Mouse (Mus musculus) kidney, adult 8-10 months (tissue): ENCODE data around the gene Map4k1.

Source experiments
- DNase-seq, 2 experiments: peaks; one replicate each; pipeline ENCODE4 v3.0.0; 2022

Gene Map4k1

DNA sequence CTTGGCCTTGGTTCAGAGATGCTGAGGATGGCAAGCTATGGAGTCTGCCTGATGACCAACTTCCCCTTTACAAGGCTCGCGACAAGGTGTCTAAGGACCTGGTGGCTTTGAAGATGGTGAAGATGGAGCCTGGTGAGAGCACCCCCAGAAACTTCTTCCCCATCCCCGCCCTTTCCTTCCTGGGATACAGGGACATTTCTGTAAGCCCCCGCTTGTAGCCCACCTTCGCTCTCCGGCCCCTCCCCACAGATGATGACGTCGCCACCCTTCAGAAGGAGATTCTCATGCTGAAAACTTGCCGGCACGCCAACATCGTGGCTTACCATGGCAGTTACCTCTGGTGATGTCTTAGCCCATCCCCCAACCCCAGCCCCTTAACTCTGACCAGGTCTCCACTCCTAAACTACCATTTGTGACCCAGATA lies 1.3 kb downstream of the Map4k1 start:
- no peak for DNase-seq

DNA sequence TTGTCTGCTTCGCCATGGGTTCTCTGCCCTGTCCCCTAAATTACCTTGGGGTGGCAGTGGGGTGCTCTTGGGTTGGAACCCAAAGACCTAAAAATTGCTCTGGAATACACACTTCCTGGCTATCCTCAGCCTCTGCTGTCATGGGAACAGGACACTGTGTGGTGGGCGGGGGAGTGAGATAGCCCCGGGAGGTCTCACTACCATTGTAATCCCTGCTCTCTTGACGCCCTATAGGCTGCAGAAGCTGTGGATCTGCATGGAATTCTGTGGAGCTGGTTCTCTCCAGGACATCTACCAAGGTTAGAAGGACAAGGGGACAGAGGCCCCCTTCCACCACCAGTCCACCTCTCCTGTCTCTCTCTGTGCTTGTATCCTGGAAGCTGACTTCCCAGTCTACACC lies 2.0 kb downstream of the Map4k1 start:
- no peak for DNase-seq

DNA sequence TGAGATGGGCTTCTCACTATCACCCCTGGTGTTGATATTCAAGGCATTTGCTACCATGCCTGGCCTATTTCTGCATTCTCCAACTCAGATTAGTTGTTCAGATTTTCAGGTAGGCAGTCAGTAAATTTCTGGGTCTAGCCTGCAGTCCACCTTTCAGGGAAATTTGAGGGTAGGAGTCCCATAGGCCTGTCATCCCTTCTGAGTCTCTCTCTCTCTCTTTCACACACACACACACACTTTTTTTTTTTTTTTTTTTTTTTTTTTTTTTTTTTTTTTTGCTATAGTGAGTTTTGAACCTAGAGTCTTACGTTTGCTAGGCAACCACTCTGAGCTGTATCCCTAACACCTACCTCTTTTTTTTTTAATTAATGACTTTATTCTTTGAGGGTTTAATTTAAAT lies 2.6 kb downstream of the Map4k1 start:
- no peak for DNase-seq

DNA sequence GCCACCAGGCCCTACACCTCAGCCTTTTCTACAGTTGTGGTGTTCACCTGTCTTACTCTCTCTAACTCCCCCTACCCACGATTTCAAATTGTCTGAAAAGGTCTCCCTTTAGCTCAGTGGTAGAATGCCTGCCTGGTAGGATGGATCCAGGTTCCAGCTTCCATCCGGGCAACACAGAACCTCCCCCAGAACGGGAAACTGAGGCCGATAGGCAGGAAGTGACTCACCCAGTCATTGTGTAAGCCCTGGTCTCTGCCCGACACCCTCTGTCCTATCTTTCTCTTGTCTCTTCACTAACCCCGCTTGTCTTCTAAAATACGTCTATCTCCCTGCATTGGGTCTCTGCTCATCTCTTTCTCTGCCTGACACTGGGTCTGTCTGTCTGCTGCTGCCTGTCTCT lies 3.4 kb downstream of the Map4k1 start:
- no peak for DNase-seq

DNA sequence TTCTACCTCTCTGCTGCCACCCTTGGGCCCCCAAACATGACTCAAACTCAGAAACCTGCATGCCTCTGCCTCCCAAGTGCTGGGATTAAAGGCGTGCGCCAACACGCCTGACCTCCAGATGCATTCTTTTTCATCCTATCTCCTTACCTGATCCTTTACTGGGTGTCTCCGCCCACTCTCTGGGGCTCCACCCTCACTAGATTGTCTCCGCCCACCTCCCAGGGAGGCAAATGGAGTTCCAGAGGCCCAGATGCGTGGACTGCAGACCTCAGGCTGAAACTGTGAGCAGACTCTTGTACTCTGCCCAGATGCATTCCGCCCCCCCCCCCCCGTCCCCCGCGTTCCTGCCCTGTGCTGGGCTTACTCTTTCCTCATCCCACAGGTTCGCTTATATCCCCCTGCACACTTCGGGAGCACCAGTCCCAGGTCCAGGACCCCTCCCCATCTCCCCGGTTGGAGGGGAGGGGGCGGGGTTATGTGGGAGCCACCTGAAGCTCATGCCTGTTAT lies 9.0 kb downstream of the Map4k1 start:
- no peak for DNase-seq

DNA sequence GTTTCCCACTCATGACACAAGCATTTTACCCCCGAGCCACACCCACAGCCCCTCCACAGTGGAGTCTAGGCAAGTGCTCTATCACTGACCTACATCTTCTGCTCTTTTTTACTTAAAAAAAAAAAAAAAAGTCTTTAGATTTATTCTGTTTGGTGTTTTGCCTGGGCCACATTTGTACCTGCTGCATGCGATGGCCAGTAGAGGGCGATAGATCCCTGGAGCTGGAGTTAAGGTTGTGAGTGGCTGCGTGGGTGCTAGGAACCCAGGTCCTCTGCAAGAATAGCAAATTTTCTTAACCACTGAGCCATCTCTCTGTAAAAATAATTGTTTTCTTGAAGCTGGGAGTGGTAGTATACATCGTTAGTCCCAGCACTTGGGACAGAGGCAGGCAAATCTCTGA lies 9.8 kb downstream of the Map4k1 start:
- no peak for DNase-seq

DNA sequence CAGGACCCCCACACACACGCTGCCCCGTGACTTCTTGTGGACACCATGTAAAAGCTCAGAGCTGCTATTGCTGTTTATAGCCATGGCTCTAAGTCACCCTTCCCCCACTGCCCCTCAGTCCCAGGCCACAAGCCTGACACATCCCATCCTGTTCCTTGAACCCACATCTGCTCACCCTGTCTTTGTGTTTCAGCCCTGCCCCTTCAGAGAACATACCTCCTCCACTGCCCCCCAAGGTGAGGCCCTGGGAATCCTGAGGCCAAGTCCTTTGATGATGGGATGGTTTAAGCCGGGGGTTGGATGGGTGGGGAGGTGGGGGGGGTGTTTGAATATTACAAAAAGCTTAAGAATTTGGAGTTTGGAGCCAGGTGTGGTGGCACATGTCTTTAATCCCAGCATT lies 11.1 kb downstream of the Map4k1 start:
- DNase-seq = no peak

DNA sequence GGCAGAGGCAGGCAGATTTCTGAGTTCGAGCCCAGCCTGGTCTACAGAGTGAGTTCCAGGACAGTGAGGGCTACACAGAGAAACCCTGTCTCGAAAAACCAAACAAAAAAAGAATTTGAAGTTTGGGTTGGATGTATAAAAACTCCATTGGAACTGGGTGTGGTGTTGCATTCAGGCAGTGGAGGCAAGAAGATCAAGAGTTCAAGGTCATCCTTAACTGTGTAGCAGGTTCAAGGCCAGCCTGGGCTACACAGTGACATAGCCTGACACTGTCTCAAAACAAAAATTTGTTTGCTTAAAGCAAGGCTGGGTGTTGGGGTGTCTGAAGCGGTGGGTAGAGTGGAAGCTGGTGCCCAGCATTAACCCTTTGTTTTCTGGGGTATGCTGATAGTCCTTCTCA lies 11.6 kb downstream of the Map4k1 start:
- no peak for DNase-seq

DNA sequence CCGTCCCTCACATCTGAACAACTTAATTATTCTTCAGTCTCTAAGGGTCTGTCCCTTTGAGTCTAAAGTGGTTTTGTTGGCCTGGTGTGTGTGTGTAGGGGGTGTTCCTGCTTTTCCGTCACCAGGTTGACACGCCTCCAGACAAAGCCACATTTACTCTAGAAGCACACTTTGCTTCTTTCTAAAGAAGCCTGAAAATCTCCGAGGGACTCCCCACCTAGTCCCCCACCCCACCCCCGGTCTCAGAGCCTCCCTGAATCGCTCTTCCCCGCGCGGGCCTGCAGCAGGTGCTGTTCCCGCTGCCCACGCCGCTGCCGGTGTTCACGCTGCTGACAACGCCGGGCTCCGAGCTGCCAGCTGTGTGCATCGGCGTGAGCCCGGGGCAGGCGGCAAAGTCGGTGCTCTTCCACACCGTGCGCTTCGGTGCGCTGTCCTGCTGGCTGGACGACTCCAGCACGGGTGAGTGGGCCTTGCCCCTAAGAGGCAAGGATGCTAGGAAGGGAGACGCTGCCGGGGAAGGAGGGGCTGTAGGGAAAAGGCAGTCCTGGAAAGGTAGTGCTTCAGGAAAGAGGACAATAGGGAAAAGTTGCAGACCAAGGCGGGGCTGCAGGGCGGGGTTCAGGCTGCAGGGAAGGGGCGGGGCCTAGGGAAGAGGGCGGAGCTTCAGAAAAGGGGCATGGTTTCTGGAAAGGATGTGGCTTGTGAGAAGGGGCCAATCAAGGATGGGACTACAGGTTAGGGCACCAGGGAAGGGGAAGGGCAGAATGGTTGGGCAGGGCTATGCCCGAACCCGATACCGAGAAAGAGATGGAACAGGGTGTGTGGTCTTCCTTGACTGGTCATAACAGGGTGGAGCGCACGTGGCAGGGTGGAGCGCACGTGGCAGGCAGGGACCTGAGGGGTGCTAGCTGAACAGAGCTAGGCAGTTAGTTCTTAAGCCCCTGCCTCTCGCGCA lies 19.1 kb downstream of the Map4k1 start:
- peak; percentile 20 to 50 for DNase-seq

DNA sequence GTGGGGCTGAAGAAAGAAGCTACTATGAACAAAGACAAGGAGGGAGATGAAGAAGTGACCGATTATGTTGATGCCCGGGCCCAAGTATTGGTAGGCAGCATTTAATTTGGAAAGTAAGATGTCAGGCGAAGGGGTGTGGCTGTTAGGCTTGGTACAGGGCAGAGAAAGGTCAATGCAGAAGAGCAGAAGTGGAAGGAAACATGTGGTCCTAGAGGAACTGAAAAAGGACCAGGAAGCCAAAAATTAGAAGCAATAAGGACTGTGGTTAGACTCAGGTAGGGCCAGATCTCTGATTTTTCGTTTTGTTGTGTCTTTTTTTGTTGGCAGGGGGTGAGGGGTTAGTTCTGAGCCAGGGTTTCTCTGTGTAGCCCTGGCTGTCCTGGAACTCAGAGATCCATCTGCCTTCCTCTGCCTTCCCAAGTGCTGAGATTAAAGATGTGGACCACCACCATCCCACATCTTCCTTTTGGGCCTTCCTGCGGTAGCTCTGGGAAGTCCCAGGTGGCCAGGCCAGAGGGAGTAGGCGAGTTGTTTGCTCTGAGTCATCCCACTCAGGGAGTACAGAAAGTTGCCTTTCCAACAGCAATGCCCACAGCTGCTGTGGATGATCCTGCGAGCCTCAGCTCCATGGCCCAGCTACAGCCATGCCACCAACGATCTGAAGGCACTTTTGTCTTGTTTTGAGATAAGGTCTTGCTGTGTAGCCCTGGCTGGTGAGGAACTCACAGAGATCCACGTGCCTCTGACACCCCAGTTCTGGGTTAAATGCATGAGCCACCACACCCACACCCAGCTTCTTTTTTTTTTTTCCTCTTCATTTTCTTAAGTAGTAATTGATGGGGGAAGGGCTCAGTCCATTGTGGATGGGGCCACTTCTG lies 25.6 kb downstream of the Map4k1 start:
- no peak for DNase-seq

DNA sequence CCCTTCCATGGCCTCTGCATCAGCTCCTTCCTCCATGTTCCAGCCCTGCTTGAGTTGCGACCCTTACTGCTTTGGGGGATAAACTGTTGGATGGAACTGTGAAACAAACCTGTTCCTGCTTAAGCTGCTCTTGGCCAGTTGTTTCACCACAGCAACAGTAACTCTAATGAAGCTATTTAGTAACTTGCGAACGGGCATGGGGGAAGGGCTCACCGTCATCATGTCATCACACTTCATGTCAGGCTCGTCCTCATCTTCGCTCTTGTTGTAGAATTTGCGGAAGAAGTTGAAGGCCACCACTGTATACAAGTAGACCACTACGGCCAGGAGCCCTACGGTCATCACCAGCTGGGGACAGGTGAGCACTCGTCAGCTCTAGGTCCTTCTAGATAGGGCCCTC lies 26.3 kb downstream of the Map4k1 start:
- DNase-seq = no peak

DNA sequence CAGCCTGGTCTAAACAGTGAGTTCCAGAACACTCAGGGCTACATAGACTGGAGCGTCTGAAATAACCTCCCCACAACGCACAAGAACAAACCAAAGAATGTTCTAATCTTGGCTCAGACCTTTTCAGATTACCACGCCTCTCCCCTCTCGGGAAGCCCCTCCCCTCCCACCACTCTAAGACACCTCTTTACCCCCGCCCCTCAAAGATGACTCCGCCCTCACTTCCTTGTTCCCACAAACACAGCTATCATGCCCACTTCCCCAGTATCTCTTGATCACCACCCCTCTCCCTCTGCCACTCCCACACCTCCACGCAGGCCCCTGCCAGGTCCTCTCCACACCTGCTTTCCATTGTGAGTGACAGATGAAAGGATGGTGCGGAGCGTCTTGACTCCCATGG lies 26.9 kb downstream of the Map4k1 start:
- no peak for DNase-seq

DNA sequence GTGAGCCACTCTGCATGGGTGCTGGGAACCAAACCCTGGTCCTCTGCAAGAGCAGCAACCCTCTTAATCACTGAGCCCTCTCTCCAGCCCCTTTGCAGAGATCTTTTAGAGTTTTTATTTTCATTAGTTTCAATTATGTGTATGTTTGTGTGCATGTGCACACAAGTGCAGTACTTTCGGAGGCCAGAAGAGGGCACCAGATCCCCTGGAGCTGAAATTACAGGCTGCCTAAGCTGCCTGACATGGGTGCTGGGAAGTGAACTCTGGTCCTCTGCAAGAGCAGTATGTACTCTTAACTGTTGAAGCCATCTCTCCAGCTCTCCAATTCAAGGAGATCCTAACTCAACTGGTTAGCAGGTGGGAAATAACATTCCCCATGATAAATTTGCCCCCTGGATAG lies 33.1 kb downstream of the Map4k1 start:
- DNase-seq = no peak

DNA sequence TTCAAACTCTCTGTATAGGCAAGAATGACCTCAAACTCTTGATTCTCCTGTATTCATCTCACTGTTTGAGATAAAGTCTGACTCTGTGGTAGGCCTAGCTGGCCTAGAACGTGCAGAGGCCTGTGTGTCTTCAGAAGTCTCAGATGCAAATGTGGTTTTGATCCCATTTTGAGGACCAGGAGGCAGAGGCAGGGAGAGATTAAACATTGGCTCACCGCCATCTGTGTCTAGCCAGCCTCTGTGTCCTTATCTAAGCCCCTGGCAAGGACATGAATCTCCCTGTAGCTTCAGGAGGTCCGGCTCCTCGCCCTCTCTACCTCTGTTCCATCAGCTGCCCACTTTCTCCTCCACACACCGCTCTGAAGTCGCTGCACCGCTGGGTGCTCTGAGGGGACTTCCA lies 34.6 kb downstream of the Map4k1 start:
- no peak for DNase-seq

DNA sequence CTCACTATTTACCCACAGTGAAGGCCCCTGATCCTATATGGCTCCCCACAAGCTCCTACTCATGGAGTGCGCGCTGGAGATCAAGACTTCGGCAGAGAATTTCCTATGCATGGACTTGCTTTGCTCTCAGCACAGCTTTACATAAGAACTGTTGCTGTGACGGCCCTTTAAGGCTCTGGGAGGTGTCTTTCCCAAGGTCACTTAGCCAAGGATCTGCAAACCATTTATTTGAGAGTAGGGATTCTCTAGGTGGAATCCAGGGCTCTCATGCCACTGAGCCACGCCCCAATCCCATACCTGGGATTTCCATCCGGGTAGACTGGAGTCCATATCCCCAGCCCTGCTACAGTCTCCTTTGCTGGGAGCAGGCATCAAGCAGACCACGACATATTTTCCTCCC lies 35.4 kb downstream of the Map4k1 start:
- no peak for DNase-seq

DNA sequence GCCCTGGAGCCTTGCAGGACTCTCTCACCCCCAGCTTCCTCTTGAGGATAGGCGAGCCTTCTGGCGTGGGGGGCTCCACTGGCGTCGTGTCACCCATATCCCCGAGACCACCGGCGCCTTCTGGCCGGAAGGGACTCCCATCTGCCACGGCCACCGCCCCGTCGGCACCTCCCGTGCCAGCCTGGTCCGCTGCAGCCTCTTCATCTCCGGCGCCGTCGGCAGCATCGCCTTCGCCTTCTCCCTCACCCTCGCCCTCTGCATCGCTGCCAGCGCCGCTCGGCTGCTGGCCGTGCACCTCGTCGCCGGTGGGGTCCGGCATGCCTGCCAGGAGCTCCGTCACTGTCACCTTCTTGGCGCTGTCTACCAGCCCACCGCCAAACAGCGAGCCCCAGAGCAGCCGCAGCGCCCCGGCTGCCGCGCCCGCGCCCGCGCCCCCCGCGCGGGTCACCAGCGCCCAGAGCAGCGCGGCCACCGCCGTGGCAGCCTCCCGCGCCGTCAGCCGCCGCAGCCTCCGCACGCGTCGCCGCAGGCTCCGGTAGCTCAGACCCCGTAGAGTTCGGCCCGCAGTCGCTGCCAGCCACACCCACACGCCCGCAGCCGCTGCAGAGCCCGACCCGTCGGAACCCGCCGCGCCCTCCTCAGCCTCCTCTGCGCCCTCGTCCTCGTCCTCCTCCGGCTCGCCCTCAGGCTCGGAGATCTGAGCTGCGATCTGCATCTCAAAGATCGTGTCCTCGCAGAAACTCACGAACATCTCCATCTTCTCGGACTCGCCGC lies 37.8 kb downstream of the Map4k1 start:
- no peak for DNase-seq

DNA sequence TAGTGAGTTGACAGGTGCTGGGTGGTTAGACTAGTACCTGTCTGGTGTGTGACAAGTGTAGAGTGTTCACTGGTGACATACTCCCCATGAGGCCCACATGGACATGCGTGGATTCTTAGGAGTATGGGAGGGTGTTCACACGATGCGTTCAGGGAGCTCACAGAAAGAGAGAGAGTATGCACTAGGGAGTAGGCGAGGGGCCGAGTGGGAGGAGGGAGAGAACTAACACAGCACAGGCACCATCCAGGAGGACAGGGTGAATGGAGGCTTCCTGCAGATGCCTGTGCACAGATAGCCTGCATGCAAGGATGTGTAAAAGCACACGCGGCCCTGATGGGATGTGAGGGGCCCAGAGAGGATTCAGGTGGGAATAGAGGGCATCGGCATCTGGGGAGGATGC lies 40.6 kb downstream of the Map4k1 start:
- no peak for DNase-seq

DNA sequence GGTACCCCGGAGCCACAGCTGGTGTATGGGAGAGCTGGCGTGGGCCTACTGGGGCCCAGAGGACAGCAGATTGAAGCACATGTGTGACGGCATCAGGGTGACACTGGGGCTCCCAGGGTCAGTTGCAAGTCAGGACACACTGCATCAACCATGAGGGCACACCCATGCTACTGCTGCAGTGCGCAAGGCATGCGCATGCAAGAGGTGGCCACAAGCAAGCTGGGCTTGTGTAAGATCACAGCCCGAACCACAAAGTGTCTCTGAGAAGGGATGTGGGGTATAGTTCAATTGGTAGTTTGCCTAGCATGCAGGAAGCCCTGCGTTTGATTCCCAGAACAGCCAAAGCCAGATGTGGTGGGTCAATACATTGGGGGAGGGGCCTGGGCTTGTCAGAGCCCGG lies 41.7 kb downstream of the Map4k1 start:
- DNase-seq = no peak

DNA sequence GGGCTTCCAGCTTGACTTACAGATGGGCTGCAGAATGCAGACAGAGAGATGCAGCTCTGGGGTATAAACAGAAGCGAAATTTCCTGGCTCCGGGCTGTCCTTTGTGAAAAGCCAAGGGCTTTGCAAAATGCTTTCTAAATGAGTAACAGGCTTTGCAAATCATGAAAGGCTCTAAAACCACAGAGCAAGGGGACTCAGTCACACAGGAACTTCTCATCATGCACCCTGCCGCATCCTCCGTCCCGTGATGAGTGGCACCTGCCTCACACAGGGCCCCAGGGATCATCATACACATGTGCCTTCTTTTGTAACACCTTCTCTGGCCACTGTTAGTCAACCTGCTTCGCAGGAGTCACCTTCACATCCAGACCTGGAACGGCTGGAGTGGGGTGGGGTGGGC lies 43.7 kb downstream of the Map4k1 start:
- no peak for DNase-seq

DNA sequence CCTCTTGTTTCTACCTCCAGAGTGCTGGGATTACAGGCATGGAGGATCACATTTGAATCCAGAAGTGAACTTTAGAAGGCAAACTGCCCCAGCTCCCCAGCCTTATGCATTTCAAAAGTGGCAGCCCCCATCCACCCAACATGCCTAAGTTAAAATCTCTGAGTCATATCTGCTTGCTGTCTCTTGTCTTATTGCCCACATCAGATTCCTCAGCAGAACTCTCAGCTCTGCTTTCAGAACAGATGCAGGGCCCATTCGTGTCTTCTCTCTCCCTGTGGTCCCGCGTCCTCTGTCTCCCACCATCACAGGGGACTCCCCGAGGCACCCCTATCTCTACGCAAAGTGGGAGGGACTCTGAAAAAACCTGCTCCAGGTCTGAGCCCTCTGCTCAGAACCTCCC lies 44.3 kb downstream of the Map4k1 start:
- no peak for DNase-seq

DNA sequence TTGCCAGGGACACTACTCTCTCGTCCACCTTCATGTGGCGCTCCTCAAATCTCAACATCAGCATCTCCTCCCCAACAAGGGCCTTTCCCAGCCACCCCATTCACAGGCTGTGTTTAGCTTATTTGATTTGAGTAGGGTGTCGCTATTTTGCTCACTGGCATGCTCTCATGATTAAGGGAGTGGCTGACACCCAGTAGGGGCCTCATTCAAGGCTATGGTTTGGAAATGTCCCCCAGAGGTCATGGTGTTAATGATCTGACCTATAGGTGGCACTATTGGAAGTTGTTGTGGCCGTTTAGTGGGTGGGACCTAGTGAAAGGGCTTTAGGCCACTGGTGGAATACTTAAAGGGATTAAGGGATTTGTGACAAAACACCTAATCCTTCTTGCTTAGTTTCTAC lies 45.0 kb downstream of the Map4k1 start:
- no peak for DNase-seq

DNA sequence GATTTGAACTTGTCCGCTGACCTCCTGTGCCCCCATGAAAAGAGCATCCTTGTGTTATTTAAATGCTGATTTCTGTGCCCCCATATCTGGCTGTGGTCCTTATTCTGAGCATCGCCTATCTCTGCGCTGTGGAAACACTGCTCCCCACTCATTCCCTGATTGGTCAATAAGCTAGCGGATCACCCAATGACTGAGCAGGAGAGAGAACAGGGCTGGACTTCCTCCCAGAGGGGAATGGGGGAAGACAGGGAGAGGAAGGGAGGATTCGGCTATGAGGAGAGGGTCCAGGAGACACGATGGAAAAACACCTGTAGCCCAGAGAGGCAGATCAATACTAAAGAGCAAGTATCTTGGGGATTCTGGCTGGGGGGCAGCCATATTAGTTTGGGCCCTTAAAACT lies 46.9 kb downstream of the Map4k1 start:
- no peak for DNase-seq
